Mouse (Mus musculus): ENCODE data around the gene Olfr983. TPM values are rescaled to one million over a fixed set of nuclear protein-coding genes. Genes with fewer than 3 reads are reported as not detected.
A peak's percentile ranks its signal among the peaks of the same experiment; 100 is the strongest.

The Olfr983 gene
- not detected for total RNA-seq (2021)
- long read RNA-seq, experiment 1 = 0 reads
- long read RNA-seq, experiment 2 = 0 reads

DNA sequence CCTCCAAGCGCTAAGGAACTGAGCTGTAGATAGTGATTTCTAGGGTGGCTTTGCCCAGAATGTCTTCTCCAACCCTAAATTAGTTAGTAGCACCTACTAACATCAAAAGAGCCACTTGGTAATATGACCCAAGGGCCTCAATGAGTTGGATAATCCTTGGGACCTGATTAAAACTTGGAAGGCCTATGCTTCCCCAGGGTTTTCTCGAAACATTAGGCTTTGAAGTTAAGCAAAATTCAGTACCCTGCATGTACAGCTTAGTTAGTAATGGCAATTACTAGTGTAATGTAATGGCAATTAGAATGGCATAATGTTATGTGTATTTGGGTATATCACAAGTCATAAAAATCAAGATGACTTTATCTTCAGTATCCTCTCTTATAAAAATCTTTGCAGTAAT, at the start of gene Olfr983:
Gene Olfr983, minus strand, starts transcription at position 101 of the 400 bp plus-strand sequence.
- intact Hi-C loops (cut with DNase I) = no loop called here
- H3K4me3 ChIP-seq = no peak within 1 kb of the TSS
- H3K27ac ChIP-seq = no peak within 1 kb of the TSS
- no peak for DNase-seq
- no peak for TF ChIP-seq CTCF (IDR thresholded peaks at IDR 0.05)

DNA sequence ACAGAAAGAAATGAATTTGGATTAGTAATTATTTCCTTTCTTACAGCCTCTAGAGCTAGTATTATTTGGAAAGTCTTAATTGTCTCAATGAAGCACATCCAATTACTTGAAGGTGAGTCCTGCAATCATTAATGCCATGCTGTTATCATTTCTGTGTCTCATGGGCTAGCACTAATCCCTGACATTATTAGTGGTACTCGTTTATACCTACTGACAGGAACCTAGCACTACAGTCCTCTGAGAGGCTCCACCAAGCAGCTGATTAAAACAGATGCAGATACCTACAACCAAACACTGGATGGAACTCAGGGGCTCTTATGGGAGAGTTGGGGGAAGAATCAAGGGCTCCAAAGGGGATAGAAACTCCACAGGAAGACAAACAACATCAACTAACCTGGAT, 48.1 kb upstream of the Olfr983 start:
- intact Hi-C loops (cut with DNase I) = no loop called here

GRCm38 (mm10) chr9:40139484-40139883, 46.1 kb upstream of the Olfr983 start:
- no peak for TF ChIP-seq CTCF (IDR thresholded peaks at IDR 0.05)
- no peak overlapping the region for H3K4me3 ChIP-seq
- no peak for DNase-seq
- intact Hi-C loops (cut with DNase I) = no loop called here
- H3K27ac ChIP-seq = no peak overlapping the region

More for the DNA sequence above, 48.1 kb upstream of the Olfr983 start:
- Histone ChIP-seq H3K4me3 (no peak overlapping the region), H3K27ac (no peak overlapping the region)
- TF ChIP-seq CTCF (IDR thresholded peaks at IDR 0.05) = no peak
- DNase-seq = no peak

DNA sequence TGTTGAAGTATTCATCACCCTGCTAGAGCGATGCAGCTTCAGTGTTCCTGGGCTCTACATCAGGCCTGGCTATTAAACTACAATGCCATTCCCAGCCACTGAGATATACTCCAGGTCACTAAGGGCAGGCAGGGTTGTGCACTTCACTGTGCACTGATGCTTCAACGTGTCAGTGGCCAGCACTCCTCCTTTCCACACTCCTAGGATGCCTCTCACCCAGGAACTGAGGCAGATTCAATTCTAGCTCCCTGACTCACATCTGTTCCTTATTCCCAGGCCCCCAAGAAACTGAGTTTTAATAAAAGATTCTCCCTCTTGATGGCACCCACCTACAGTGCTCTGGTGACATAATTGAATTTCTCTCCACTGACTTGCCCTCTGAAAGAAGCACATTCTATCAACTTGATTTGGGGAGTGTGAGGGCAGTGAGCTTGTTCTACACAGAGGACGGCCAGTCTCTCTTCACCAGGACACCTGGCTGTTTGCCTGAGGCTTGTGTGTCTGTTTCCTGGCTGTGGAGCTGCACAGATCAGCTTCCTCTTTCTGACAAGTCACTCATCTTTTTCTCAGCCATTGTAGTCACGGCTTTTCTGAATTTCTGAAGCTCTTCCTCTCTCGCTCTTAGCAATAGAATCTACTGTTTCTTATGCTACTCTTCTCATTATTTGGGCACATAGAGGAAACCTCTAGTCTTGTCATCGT, 43.7 kb upstream of the Olfr983 start:
- intact Hi-C loops (cut with DNase I) = no loop called here
- no peak overlapping the region for H3K27ac ChIP-seq
- peak; percentile 21 for DNase-seq
- no peak for TF ChIP-seq CTCF (IDR thresholded peaks at IDR 0.05)
- no peak overlapping the region for H3K4me3 ChIP-seq

- intact Hi-C loops (cut with DNase I) = no loop called here
- no peak for TF ChIP-seq CTCF (IDR thresholded peaks at IDR 0.05)
- H3K27ac ChIP-seq = no peak overlapping the region
Observed at GRCm38 (mm10) chr9:40130556-40130955, 37.2 kb upstream of the Olfr983 start.

GRCm38 (mm10) chr9:40130084-40130483, 36.7 kb upstream of the Olfr983 start, which contains the start of gene Olfr985:
TSS of gene Olfr985 (minus strand) at chr9:40130184.
- H3K4me3 ChIP-seq = no peak within 1 kb of the TSS
- intact Hi-C loops (cut with DNase I) = no loop called here
- DNase-seq = no peak
- TF ChIP-seq CTCF (IDR thresholded peaks at IDR 0.05) = no peak
- H3K27ac ChIP-seq = no peak within 1 kb of the TSS

More at GRCm38 (mm10) chr9:40130556-40130955, 37.2 kb upstream of the Olfr983 start:
- H3K4me3 ChIP-seq = no peak overlapping the region
- DNase-seq = no peak

DNA sequence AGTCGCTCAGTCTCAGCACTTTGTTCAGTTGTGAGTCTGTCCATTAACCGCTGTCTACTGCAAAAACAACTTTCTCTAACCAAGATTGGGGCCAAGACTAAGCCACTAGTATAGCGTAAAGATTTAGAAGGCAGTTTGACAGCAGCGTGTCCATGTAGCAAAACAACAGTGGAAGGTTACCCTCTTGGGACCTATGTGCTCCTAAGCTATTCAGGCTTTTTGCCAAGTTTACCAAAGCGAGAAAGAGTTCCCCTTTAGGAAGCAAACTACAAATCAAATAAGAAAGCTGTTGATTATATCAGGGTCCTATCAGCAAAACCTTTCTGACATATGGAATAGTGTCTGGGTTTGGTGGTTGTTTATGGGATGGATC, 23.9 kb upstream of the Olfr983 start:
- no peak for DNase-seq
- H3K4me3 ChIP-seq = peak overlapping the region; percentile 48
- H3K27ac ChIP-seq = peak overlapping the region; percentile 44; the same call in 1 of the 2 replicates
- intact Hi-C loops (cut with DNase I) = no loop called here
- TF ChIP-seq CTCF (IDR thresholded peaks at IDR 0.05) = no peak

DNA sequence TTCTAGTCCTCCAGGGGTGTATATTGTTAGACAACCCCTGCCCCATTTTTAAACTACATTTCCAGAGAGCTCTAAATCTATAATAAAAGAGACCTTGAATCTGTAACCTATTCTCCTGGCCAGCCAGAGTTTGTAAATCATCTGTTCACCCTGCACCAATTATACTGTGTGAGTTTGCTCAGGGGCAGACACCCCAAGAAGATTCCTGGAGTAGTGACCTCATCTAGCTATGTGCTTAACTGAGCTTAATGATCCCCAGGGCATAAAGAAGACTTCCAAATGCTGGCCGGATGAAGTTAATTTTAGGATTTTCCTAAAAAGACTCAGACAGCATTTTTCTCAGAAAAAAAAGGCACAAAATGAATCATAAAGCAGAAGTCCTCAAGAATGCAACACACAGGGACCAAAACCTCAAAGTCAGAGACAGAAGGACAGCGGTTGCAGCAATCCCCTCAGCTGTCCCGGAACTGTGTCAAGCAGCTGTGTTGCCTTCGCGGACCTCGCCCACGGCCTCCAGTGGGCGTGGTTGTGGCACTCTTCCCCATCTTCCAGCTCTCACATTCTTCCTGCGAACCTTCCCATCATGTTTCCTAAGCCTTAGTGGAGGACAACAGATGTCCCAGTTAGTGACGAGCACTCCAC, 23.4 kb upstream of the Olfr983 start:
- peak overlapping the region; percentile 44; the same call in 1 of the 2 replicates for H3K27ac ChIP-seq

DNA sequence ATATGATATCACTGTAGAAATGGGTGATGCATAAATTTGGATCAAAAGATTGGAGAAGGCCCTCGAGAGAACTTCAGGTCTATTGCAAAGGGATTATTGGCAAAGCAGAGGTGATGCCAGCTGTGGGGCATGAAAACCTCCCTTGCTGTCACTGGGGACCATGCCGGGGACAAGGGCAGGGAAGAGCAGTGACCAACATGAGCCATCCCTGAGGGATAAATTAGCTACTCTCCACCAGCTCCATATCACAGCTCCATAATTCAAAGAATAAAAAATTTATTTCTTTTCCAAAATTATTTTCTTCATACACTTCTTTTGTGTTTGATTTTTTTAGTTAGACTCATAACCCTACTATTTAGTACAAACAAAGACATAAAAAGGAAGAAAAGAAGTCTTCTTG, 20.7 kb upstream of the Olfr983 start, which contains the start of gene Olfr984:
Gene Olfr984, minus strand, starts transcription at position 101 of the 400 bp plus-strand sequence.
- intact Hi-C loops (cut with DNase I) = no loop called here
- Histone ChIP-seq H3K4me3 (no peak within 1 kb of the TSS), H3K27ac (no peak within 1 kb of the TSS)
- no peak for DNase-seq
- TF ChIP-seq CTCF (IDR thresholded peaks at IDR 0.05) = no peak

More for the DNA sequence above, 23.4 kb upstream of the Olfr983 start:
- DNase-seq = peak; percentile 76
- TF ChIP-seq CTCF (IDR thresholded peaks at IDR 0.05) = no peak
- H3K4me3 ChIP-seq = peak overlapping the region; percentile 48
- intact Hi-C loops (cut with DNase I) = no loop called here

DNA sequence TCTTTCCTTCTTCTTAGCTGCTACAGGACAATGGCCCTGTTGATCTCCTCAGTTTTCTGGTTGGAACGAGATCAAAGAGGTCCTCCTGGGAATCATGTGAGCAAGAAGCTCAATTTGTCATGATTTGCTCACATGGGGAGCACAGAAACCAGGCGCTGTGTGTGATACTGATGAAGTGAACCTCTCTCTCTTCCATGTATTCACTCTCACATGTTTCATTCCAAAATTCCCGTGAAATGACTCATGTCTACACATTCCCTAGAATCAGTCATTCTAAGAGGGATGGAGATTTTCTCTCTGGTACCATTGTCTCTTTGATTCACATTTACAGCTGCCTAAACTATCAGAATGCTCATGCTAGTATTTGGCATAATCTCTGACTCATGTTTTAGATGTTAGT, 1.4 kb upstream of the Olfr983 start:
- intact Hi-C loops (cut with DNase I) = no loop called here
- TF ChIP-seq CTCF (IDR thresholded peaks at IDR 0.05) = no peak
- no peak for DNase-seq
- Histone ChIP-seq H3K4me3 (no peak overlapping the region), H3K27ac (no peak overlapping the region)

DNA sequence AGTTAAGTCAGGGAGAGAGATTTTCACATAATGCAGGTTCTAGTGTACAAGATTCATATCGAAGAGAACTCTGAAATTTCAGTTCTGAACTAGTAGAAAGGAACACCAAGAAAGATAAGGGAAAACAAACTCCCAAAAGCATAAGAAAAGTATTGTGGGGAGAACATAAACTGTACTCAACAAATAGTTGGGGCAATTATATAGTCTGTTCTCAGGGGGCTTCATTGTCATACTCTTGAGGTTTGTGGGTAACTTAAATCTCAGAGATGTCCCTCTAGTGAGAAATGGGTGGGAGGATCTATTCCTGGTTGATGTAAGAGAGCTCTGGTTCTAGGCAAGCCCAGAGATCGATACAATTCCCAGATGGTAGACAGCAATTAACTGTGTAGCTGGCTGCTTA, 19.9 kb downstream of the Olfr983 start, which contains the start of gene Olfr982:
Gene Olfr982, plus strand, starts transcription at position 301 of the 400 bp plus-strand sequence.
- H3K27ac ChIP-seq = no peak within 1 kb of the TSS
- H3K4me3 ChIP-seq = no peak within 1 kb of the TSS
- TF ChIP-seq CTCF (IDR thresholded peaks at IDR 0.05) = no peak
- intact Hi-C loops (cut with DNase I) = no loop called here
- DNase-seq = no peak

- intact Hi-C loops (cut with DNase I) = no loop called here
- no peak for TF ChIP-seq CTCF (IDR thresholded peaks at IDR 0.05)
- DNase-seq = no peak
- Histone ChIP-seq H3K4me3 (no peak overlapping the region), H3K27ac (no peak overlapping the region)
Observed at GRCm38 (mm10) chr9:40050138-40050537, 43.3 kb downstream of the Olfr983 start.

Other genes with a start within 250 kb of the Olfr983 start
- gene Olfr972, start 227.2 kb downstream of the Olfr983 start, total RNA-seq (2021) = not detected
- gene Olfr229, start 186.3 kb downstream of the Olfr983 start, total RNA-seq (2021) = not detected
- not detected for gene Olfr974, start 156.1 kb downstream of the Olfr983 start, total RNA-seq (2021)
- not detected for gene Olfr975, start 141.5 kb downstream of the Olfr983 start, total RNA-seq (2021)
- gene Olfr976, start 132.5 kb downstream of the Olfr983 start, total RNA-seq (2021) = not detected
- gene Olfr978, start 101.5 kb downstream of the Olfr983 start, total RNA-seq (2021) = not detected
- gene Olfr979, start 90.1 kb downstream of the Olfr983 start, total RNA-seq (2021) = not detected
- gene Olfr980, start 84.0 kb downstream of the Olfr983 start, total RNA-seq (2021) = not detected
- gene Olfr981, start 72.1 kb downstream of the Olfr983 start, total RNA-seq (2021) = not detected
- not detected for gene Olfr982, start 19.8 kb downstream of the Olfr983 start, total RNA-seq (2021)
- gene Olfr984, start 20.6 kb upstream of the Olfr983 start, total RNA-seq (2021) = not detected
- not detected for gene Olfr985, start 36.6 kb upstream of the Olfr983 start, total RNA-seq (2021)
- not detected for gene Tmem225, start 54.5 kb upstream of the Olfr983 start, total RNA-seq (2021)
- not detected for gene Olfr986, start 87.3 kb upstream of the Olfr983 start, total RNA-seq (2021)
- 1 to 10 TPM; 1.4 to 1.8 TPM for gene Zfp202, start 98.7 kb upstream of the Olfr983 start, total RNA-seq (2021)
- 1 to 10 TPM in 1 of 2 experiments, under 1 TPM in 1; 0.64 to 2.4 TPM for gene Scn3b, start 175.6 kb upstream of the Olfr983 start, total RNA-seq (2021)

Data from gastrocnemius, adult 2 months (tissue).